ENCODE assay signal across 9 mouse cellular contexts in the genomic region with DNA sequence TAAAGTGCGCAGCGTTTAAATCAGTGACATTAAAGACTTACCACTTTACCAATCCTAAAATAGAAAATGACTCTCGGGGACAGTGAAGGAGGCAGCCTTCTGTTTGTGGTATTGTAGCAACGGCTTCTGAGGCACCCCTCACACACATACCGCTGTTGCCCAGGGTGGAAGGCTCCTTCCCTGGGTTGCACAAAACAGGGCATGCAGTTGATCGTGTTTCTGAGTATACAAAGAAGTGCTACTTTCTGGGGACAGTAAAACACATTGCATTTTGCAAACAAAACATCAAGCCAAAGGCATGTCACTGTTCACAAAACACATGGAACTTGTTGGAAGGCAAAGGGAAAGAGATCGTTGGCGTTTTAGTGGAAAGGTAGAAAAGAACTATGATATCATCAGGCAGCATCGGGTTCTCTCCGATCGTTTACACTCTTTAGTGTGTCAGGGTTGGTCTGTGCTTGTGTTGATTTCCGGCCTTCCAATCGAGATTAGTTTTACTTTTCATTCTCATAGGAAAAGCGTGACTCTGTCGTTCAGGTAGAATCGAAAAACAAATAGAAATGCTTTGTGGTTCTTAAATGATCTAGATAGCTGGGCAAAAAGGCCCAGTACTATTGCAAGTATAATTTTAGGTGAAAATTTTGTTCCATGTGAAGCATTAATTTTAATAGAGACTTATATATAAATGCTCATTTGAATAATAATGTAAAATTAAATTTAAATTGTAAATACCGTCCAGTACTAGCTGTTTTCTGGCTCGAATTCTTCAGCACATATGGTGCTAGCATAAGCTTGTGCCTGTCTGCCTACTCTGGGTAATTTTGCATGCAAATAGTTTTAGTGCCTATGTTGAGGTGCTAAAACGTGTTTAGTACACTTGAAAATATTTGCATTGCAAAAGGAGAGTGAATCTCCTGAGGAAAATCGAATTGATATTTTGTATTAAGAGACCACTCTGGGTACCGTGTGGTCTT.
DNase-seq lines count a peak whose midpoint lies in the region; ATAC-seq lines count a peak whose summit lies in the region.
"Had no signal": no experiment of that assay in that cellular context is flagged by ENCODE, and none has a peak within 500 bp of the region (broad histone marks: within the 10 kb centered on the region; RNA-seq: fewer than 3 reads in every experiment).

No protein-coding gene starts in this region.

- WGBS in forebrain, embryonic 14.5 days = 46% methylated on average over 21 of the region's 21 CpGs
- 91% methylated on average over 21 of the region's 21 CpGs for WGBS in forebrain, embryonic 10.5 days
- WGBS in lung, embryonic 16.5 days = 61% methylated on average over 21 of the region's 21 CpGs
- 72% methylated on average over 21 of the region's 21 CpGs for WGBS in heart, embryonic 10.5 days
- 67% methylated on average over 21 of the region's 21 CpGs for WGBS in limb, embryonic 15.5 days

- H3K27me3 ChIP-seq in forebrain, embryonic 14.5 days (replicated peaks; ENCODE audit: control insufficient read depth, insufficient read depth, low read length) = no peaks in the 10 kb centered on the region
- H3K27me3 ChIP-seq in forebrain, embryonic 10.5 days (ENCODE audit: poor library complexity, severe bottlenecking) = peaks cover 19% of the 10 kb centered on the region
- H3K27me3 ChIP-seq in lung, embryonic 16.5 days (ENCODE audit: control insufficient read depth, insufficient read depth, low read depth, low read length) = no peaks in the 10 kb centered on the region
- H3K27me3 ChIP-seq in heart, embryonic 10.5 days (ENCODE audit: insufficient read depth, poor library complexity, severe bottlenecking) = no peaks in the 10 kb centered on the region
- H3K27me3 ChIP-seq in limb, embryonic 15.5 days = no peaks in the 10 kb centered on the region

- no peak overlapping the region for H3K4me3 ChIP-seq in forebrain, embryonic 14.5 days (ENCODE audit: low read depth, low read length)
- no peak overlapping the region for H3K4me3 ChIP-seq in forebrain, embryonic 10.5 days
- H3K4me3 ChIP-seq in lung, embryonic 16.5 days (ENCODE audit: low read length) = no peak overlapping the region
- no peak overlapping the region for H3K4me3 ChIP-seq in heart, embryonic 10.5 days
- H3K4me3 ChIP-seq in limb, embryonic 15.5 days = no peak overlapping the region
- H3K4me3 ChIP-seq: kidney, embryonic 15.5 days had no signal

- H3K4me2 ChIP-seq in forebrain, embryonic 14.5 days (ENCODE audit: low read length) = peak overlapping the region; percentile 35
- H3K4me2 ChIP-seq in lung, embryonic 16.5 days (ENCODE audit: low read depth, low read length) = no peak overlapping the region
- no peak overlapping the region for H3K4me2 ChIP-seq in limb, embryonic 15.5 days
- H3K4me2 ChIP-seq: kidney, embryonic 15.5 days had no signal

- peaks cover 49% of the 10 kb centered on the region for H3K4me1 ChIP-seq in forebrain, embryonic 14.5 days (ENCODE audit: control insufficient read depth, insufficient read depth, low read length)
- H3K4me1 ChIP-seq in forebrain, embryonic 10.5 days = peaks cover 41% of the 10 kb centered on the region
- peaks cover 8% of the 10 kb centered on the region; the same call in 1 of the 2 replicates for H3K4me1 ChIP-seq in lung, embryonic 16.5 days (replicated peaks; ENCODE audit: control insufficient read depth, insufficient read depth, low read length)
- H3K4me1 ChIP-seq in heart, embryonic 10.5 days = peaks cover 35% of the 10 kb centered on the region
- peaks cover 37% of the 10 kb centered on the region for H3K4me1 ChIP-seq in limb, embryonic 15.5 days

- H3K9ac ChIP-seq in forebrain, embryonic 14.5 days (ENCODE audit: low read length) = peak overlapping the region; percentile 37; the same call in 1 of the 2 replicates
- no peak overlapping the region for H3K9ac ChIP-seq in lung, embryonic 16.5 days (ENCODE audit: low read length)
- H3K9ac ChIP-seq in limb, embryonic 15.5 days = no peak overlapping the region
- H3K9ac ChIP-seq: kidney, embryonic 15.5 days had no signal

- ATAC-seq in forebrain, embryonic 14.5 days = peak; percentile 59
- no peak for ATAC-seq in lung, embryonic 16.5 days (ENCODE audit: low read depth)
- ATAC-seq in limb, embryonic 15.5 days (ENCODE audit: insufficient number of reproducible peaks, low FRiP score, low TSS enrichment, low read depth) = no peak

- no peaks in the 10 kb centered on the region for H3K36me3 ChIP-seq in forebrain, embryonic 14.5 days (ENCODE audit: control insufficient read depth, insufficient read depth, low read length)
- H3K36me3 ChIP-seq in forebrain, embryonic 10.5 days (replicated peaks) = no peaks in the 10 kb centered on the region
- H3K36me3 ChIP-seq in lung, embryonic 16.5 days (ENCODE audit: control insufficient read depth, insufficient read depth, low read length) = no peaks in the 10 kb centered on the region
- no peaks in the 10 kb centered on the region for H3K36me3 ChIP-seq in heart, embryonic 10.5 days
- H3K36me3 ChIP-seq in limb, embryonic 15.5 days = no peaks in the 10 kb centered on the region
- H3K36me3 ChIP-seq: kidney, embryonic 15.5 days had no signal

- H3K9me3 ChIP-seq in forebrain, embryonic 14.5 days (replicated peaks; ENCODE audit: control insufficient read depth, low read length) = no peaks in the 10 kb centered on the region
- H3K9me3 ChIP-seq in forebrain, embryonic 10.5 days = no peaks in the 10 kb centered on the region
- no peaks in the 10 kb centered on the region for H3K9me3 ChIP-seq in lung, embryonic 16.5 days (ENCODE audit: control insufficient read depth, low read length)
- H3K9me3 ChIP-seq in heart, embryonic 10.5 days = no peaks in the 10 kb centered on the region
- no peaks in the 10 kb centered on the region for H3K9me3 ChIP-seq in limb, embryonic 15.5 days
- H3K9me3 ChIP-seq: kidney, embryonic 15.5 days had no signal

- peak; percentile 87 for DNase-seq in forebrain, embryonic 14.5 days (ENCODE audit: low spot score)
- DNase-seq in forebrain, embryonic 10.5 days (ENCODE audit: extremely low spot score, low spot score) = no peak
- no peak for DNase-seq in lung, postnatal 10 days
- no peak for DNase-seq in heart, embryonic 10.5 days (ENCODE audit: low spot score)
- DNase-seq in adrenal gland, adult 2 months = no peak
- no peak for DNase-seq in thymus, postnatal 36 days

- peak overlapping the region; percentile 76 for H3K27ac ChIP-seq in forebrain, embryonic 14.5 days (ENCODE audit: low read depth, low read length)
- no peak overlapping the region for H3K27ac ChIP-seq in forebrain, embryonic 10.5 days
- peak overlapping the region; percentile 43 for H3K27ac ChIP-seq in lung, embryonic 16.5 days (ENCODE audit: low read length)
- peak overlapping the region; percentile 79 for H3K27ac ChIP-seq in heart, embryonic 10.5 days
- peak overlapping the region; percentile 71 for H3K27ac ChIP-seq in limb, embryonic 15.5 days
- H3K27ac ChIP-seq: kidney, embryonic 15.5 days had no signal
